Mouse (Mus musculus): ENCODE data around the gene Ddi2. TPM values are rescaled to one million over a fixed set of nuclear protein-coding genes. Genes with fewer than 3 reads are reported as not detected.

Ddi2 gene
- total RNA-seq, 1 experiment = 48.5 TPM

DNA sequence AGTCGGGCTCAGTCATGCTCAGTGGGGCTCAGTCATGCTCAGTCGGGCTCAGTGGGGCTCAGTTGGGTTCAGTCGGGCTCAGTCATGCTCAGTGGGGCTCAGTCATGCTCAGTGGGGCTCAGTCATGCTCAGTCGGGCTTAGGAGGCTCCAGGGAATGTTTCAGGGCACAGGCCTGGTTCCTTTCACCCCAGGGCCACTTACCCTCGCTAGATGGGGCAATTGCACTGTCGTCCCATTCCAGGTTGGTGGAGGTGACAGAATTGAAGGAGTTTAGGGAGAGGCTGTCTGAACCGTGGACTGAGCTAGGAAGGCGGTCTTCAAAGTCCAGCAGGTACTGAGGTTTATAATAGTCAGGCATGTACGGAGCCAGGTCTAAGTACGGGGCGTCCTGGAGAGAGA, 83.7 kb downstream of the Ddi2 start:
- Histone ChIP-seq H3K4me1 (ENCODE audit: control insufficient read depth in 2 of 2, insufficient read depth in 2 of 2, low read length in 2 of 2, poor library complexity in 1 of 2) (peaks cover 0 to 9% of the 10 kb centered on the region in 2 experiments; a peak in 1 of 4 replicates), H3K9ac (ENCODE audit: insufficient read depth, low read depth, low read length, poor library complexity, severe bottlenecking) (no peak overlapping the region), H3K4me3 (ENCODE audit: insufficient read depth in 1 of 2, low read depth in 1 of 2, low read length in 2 of 2, poor library complexity in 1 of 2, severe bottlenecking in 1 of 2) (no peak overlapping the region), H3K36me3 (ENCODE audit: control insufficient read depth, insufficient read depth, low read length, poor library complexity, severe bottlenecking) (no peaks in the 10 kb centered on the region; the same call in 1 of the 2 replicates), H3K27ac (ENCODE audit: insufficient read depth, low read depth, low read length, poor library complexity, severe bottlenecking) (no peak overlapping the region), H3K9me3 (ENCODE audit: control insufficient read depth, insufficient read depth, low read depth, low read length) (no peaks in the 10 kb centered on the region)
- no peak for TF ChIP-seq ZNF384 (IDR thresholded peaks at IDR 0.05; ENCODE audit: low read depth, low read length)
- 0 out of 2 replicates have a peak, but pooled peaks have one; percentile 5 for TF ChIP-seq HCFC1 (IDR thresholded peaks at IDR 0.05; ENCODE audit: borderline replicate concordance, insufficient read depth, low read length)
- in situ Hi-C loops (cut with MboI; ENCODE audit: low sequenced_read_pairs in 2 of 2, unreplicated experiment in 2 of 2) = no loop called here
- no peak for DNase-seq (ENCODE audit: low read depth, low spot score)

DNA sequence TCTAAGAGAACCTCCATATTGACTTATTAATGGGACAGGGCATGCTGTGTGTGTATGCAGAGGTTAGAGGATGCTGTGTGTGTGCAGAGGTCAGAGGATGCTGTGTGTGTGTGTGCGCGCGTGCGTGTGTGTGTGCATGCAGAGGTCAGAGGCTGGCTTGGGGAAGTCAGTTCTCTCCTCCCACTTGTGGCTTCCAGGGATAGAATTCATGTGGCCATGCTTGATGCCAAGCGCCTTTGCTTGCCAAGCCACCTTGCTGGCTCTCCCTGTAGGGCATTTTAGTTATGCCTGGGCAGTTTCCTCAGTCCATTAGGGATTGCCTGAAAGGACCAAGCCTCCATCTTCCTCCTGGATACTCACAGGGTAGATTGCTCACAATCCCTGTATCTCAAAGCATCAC, 86.5 kb downstream of the Ddi2 start:
- DNase-seq (ENCODE audit: low read depth, low spot score) = no peak
- no peak for TF ChIP-seq MAFK (IDR thresholded peaks at IDR 0.05; ENCODE audit: insufficient read depth, low read depth, low read length)
- H3K4me1 ChIP-seq (ENCODE audit: control insufficient read depth in 2 of 2, insufficient read depth in 2 of 2, low read length in 2 of 2, poor library complexity in 1 of 2) = peaks cover 0 to 5% of the 10 kb centered on the region in 2 experiments; a peak in 1 of 4 replicates
- peaks cover 2% of the 10 kb centered on the region; the same call in 1 of the 2 replicates for H3K36me3 ChIP-seq (ENCODE audit: control insufficient read depth, insufficient read depth, low read length, poor library complexity, severe bottlenecking)
- H3K4me3 ChIP-seq (ENCODE audit: insufficient read depth in 1 of 2, low read depth in 1 of 2, low read length in 2 of 2, poor library complexity in 1 of 2, severe bottlenecking in 1 of 2) = no peak overlapping the region
- no peaks in the 10 kb centered on the region for H3K9me3 ChIP-seq (ENCODE audit: control insufficient read depth, insufficient read depth, low read depth, low read length)
- in situ Hi-C loops (cut with MboI; ENCODE audit: low sequenced_read_pairs in 2 of 2, unreplicated experiment in 2 of 2) = no loop called here
- no peak overlapping the region for H3K9ac ChIP-seq (ENCODE audit: insufficient read depth, low read depth, low read length, poor library complexity, severe bottlenecking)
- H3K27ac ChIP-seq (ENCODE audit: insufficient read depth, low read depth, low read length, poor library complexity, severe bottlenecking) = no peak overlapping the region

DNA sequence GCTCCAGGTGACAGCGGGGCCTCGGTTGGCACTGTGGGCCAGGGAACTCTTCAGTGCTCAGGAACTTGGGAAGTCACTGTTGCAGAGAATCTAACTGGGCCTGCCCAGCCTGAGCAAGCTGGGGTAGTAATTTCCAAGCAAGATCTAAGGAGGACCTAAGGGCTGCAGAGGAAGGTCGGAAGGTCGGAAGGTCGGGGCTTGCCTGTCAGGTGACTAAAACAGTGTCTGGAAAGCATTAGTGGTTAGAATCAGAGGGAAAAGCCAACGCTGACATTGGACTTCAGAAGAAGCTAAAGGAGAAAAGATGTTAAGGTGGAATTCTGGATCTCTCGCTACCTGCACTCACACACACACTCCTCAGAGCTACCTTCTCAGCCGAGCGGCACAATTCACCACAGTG, 87.2 kb downstream of the Ddi2 start:
- in situ Hi-C loops (cut with MboI; ENCODE audit: low sequenced_read_pairs in 2 of 2, unreplicated experiment in 2 of 2) = no loop called here
- TF ChIP-seq MAFK (IDR thresholded peaks at IDR 0.05; ENCODE audit: insufficient read depth, low read depth, low read length) = no peak
- no peak for TF ChIP-seq ZNF384 (IDR thresholded peaks at IDR 0.05; ENCODE audit: low read depth, low read length)
- no peak for TF ChIP-seq ZC3H11A (IDR thresholded peaks at IDR 0.05; ENCODE audit: borderline replicate concordance, low read depth, low read length)
- no peak for TF ChIP-seq CHD2 (IDR thresholded peaks at IDR 0.05; ENCODE audit: low read depth, low read length)
- TF ChIP-seq HCFC1 (IDR thresholded peaks at IDR 0.05; ENCODE audit: borderline replicate concordance, insufficient read depth, low read length) = no peak

DNA sequence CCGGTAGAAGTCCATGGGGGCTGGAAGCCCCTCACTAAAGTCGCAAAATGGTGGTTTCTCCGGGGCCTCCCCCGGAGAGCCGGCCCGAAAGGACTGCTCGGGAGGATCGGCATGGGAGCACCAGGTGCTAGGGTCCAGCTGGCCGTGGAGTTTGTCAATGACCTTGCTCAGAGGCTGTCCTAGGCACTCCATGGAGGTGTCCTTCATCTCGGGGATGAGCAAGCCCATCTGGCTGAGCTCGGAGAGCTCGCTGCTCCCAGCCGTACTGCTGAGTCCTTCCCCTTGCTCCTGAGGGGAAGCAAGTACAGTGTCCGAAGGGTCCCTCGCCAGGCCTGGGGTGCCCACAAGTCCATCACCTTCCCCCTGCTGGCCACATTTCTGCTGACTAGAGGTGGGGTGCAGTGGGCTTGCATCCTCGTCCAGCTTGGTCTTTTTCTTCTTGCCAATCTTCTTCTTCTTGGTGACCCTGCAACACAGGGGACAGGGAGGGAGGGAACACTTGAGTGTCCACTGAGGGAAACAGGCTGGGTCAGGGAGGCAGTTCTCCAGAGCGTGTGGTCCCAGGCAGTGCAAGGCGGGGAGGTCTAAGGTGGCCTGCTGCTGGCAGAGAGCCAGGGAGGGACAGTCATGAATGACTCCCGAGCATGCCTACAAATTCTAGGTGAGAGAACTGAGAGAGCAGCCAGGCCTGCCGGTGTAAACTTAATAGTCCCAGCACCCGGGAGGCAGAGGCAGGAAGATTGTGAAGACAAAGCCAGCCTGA, 90.9 kb downstream of the Ddi2 start:
- TF ChIP-seq HCFC1 (IDR thresholded peaks at IDR 0.05; ENCODE audit: borderline replicate concordance, insufficient read depth, low read length) (no peak), MAFK (IDR thresholded peaks at IDR 0.05; ENCODE audit: insufficient read depth, low read depth, low read length) (no peak), CHD2 (IDR thresholded peaks at IDR 0.05; ENCODE audit: low read depth, low read length) (no peak), ZNF384 (IDR thresholded peaks at IDR 0.05; ENCODE audit: low read depth, low read length) (no peak), ZC3H11A (IDR thresholded peaks at IDR 0.05; ENCODE audit: borderline replicate concordance, low read depth, low read length) (no peak)
- no peak overlapping the region for H3K9ac ChIP-seq (ENCODE audit: insufficient read depth, low read depth, low read length, poor library complexity, severe bottlenecking)
- in situ Hi-C loops (cut with MboI; ENCODE audit: low sequenced_read_pairs in 2 of 2, unreplicated experiment in 2 of 2) = no loop called here
- H3K36me3 ChIP-seq (ENCODE audit: control insufficient read depth, insufficient read depth, low read length, poor library complexity, severe bottlenecking) = peaks cover 2% of the 10 kb centered on the region; the same call in 1 of the 2 replicates
- DNase-seq (ENCODE audit: low read depth, low spot score) = no peak
- H3K4me3 ChIP-seq (ENCODE audit: insufficient read depth in 1 of 2, low read depth in 1 of 2, low read length in 2 of 2, poor library complexity in 1 of 2, severe bottlenecking in 1 of 2) = no peak overlapping the region
- H3K27ac ChIP-seq (ENCODE audit: insufficient read depth, low read depth, low read length, poor library complexity, severe bottlenecking) = no peak overlapping the region
- H3K9me3 ChIP-seq (ENCODE audit: control insufficient read depth, insufficient read depth, low read depth, low read length) = no peaks in the 10 kb centered on the region
- H3K4me1 ChIP-seq (ENCODE audit: control insufficient read depth in 2 of 2, insufficient read depth in 2 of 2, low read length in 2 of 2, poor library complexity in 1 of 2) = peaks cover 0 to 10% of the 10 kb centered on the region in 2 experiments; a peak in 1 of 4 replicates

More for the DNA sequence above, 87.2 kb downstream of the Ddi2 start:
- Histone ChIP-seq H3K9me3 (ENCODE audit: control insufficient read depth, insufficient read depth, low read depth, low read length) (no peaks in the 10 kb centered on the region), H3K36me3 (ENCODE audit: control insufficient read depth, insufficient read depth, low read length, poor library complexity, severe bottlenecking) (peaks cover 2% of the 10 kb centered on the region; the same call in 1 of the 2 replicates), H3K4me3 (ENCODE audit: insufficient read depth in 1 of 2, low read depth in 1 of 2, low read length in 2 of 2, poor library complexity in 1 of 2, severe bottlenecking in 1 of 2) (no peak overlapping the region), H3K9ac (ENCODE audit: insufficient read depth, low read depth, low read length, poor library complexity, severe bottlenecking) (no peak overlapping the region), H3K27ac (ENCODE audit: insufficient read depth, low read depth, low read length, poor library complexity, severe bottlenecking) (no peak overlapping the region), H3K4me1 (ENCODE audit: control insufficient read depth in 2 of 2, insufficient read depth in 2 of 2, low read length in 2 of 2, poor library complexity in 1 of 2) (peaks cover 0 to 3% of the 10 kb centered on the region in 2 experiments; a peak in 1 of 4 replicates)
- no peak for DNase-seq (ENCODE audit: low read depth, low spot score)

Data from ES-E14 (cell line).